ENCODE assay signal across 8 mouse cellular contexts in genomic region chrX:77432846-77433810, GRCm38 (mm10).
DNase-seq lines count a peak whose midpoint lies in the region; ATAC-seq and TF ChIP-seq lines count a peak whose summit lies in the region.

No protein-coding gene starts in this region.

- CTCF ChIA-PET in Patski (lab: Charles Lee), result no interaction called here

- in situ Hi-C loops in Patski (cut with MboI; ENCODE audit: low pct_unique_long_range_greater_than_20kb), result loop anchor here (10.0 kb wide), 1 partner anchor 72 kb away; no protein-coding TSS in a partner anchor

- H3K9me3 ChIP-seq in hindbrain, embryonic 15.5 days, result no peaks in the 10 kb centered on the region

- H3K4me1 ChIP-seq in hindbrain, embryonic 15.5 days (replicated peaks), result 0 out of 2 replicates have a peak, but pooled peaks cover 8% of the 10 kb centered on the region

- no peaks in the 10 kb centered on the region for H3K36me3 ChIP-seq in hindbrain, embryonic 15.5 days

- peak overlapping the region; percentile 75 for H3K27ac ChIP-seq in hindbrain, embryonic 15.5 days (replicated peaks)

- H3K4me2 ChIP-seq in hindbrain, embryonic 15.5 days, result peak overlapping the region; percentile 51

- TF ChIP-seq CTCF in Patski (IDR thresholded peaks at IDR 0.05), result no peak

- ATAC-seq in Patski, result peak; percentile 92
- peak; percentile 99 for ATAC-seq in hindbrain, embryonic 15.5 days (ENCODE audit: low FRiP score, low read depth)

- 0 out of 2 replicates have a peak overlapping the region, but pooled peaks have one; percentile 29 for H3K9ac ChIP-seq in hindbrain, embryonic 15.5 days

- peak; percentile 79 for DNase-seq in Patski (ENCODE audit: low read depth, low spot score)
- DNase-seq in cerebellum, postnatal 14 days, result peak; percentile 96 to 98
- peak; percentile 72 to 84 for DNase-seq in frontal cortex, postnatal 25 days (ENCODE audit: low spot score in 2 of 2)
- DNase-seq in left cerebral cortex, adult 11 months (ENCODE audit: low spot score), result peak; percentile 87
- DNase-seq in lung, postnatal 4 days, result peak; percentile 94 to 97
- peak; percentile 91 for DNase-seq in retina, postnatal 7 days (ENCODE audit: low read depth, low spot score)
- DNase-seq in urinary bladder, adult 2 months (ENCODE audit: low spot score), result peak; percentile 77

- peaks cover 18% of the 10 kb centered on the region for H3K27me3 ChIP-seq in Patski
- H3K27me3 ChIP-seq in hindbrain, embryonic 15.5 days, result no peaks in the 10 kb centered on the region

- POLR2A ChIA-PET in Patski (lab: Charles Lee), result interaction anchor here (0.5 to 0.6 kb wide), 2 partner anchors 66 to 118 kb away, joined by 4 to 5 read pairs; no protein-coding TSS in a partner anchor

- WGBS in hindbrain, embryonic 15.5 days, result 20% methylated on average over 18 of the region's 29 CpGs

- peak overlapping the region; percentile 21 for H3K4me3 ChIP-seq in hindbrain, embryonic 15.5 days

Comparison
In these comparisons a context has a peak if more than half of its experiments do, and no peak if none do; other contexts are left out.
1. Peak in every context shown above with its lines: DNase-seq, ATAC-seq, H3K4me3 ChIP-seq and H3K27ac ChIP-seq.